Mouse (Mus musculus): ENCODE measurements around the gene Map7.

- TF ChIP-seq EP300 (IDR thresholded peaks at IDR 0.05; ENCODE audit: insufficient read depth, low read depth, low read length), result no peak
- TF ChIP-seq POLR2A (IDR thresholded peaks at IDR 0.05; ENCODE audit: insufficient read depth, low read length), result no peak
- TF ChIP-seq CTCF (IDR thresholded peaks at IDR 0.05; ENCODE audit: low read depth, low read length), result no peak
Measured at GRCm38 (mm10) chr10:20310969-20311769, 162.9 kb downstream of the Map7 start.
